Mouse (Mus musculus): ENCODE data around the gene Tesk2. TPM values are rescaled to one million over a fixed set of nuclear protein-coding genes. Genes with fewer than 3 reads are reported as not detected.

Gene Tesk2
- total and polyA plus RNA-seq, 3 experiments: 3.5 to 7.0 (median 5.8) TPM

GRCm38 (mm10) chr4:116685402-116686061 is 35.2 kb upstream of the Tesk2 start, which contains the start of gene Prdx1:
TSS of gene Prdx1 (plus strand) at chr4:116685544.
- Histone ChIP-seq H3K4me1 (ENCODE audit: control insufficient read depth in 1 of 2, insufficient read depth in 2 of 2) (peaks cover 7 to 47% of the 10 kb centered on the region in 2 experiments; a peak in 3 of 4 replicates), H3K36me3 (replicated peaks in 1 of 2; ENCODE audit: control insufficient read depth in 1 of 2, insufficient read depth in 1 of 2, low read length in 1 of 2) (peaks cover 20 to 33% of the 10 kb centered on the region in 2 experiments), H3K27me3 (replicated peaks) (no peaks in the 10 kb centered on the region), H3K9me3 (replicated peaks; ENCODE audit: low read length) (no peaks in the 10 kb centered on the region), H3K4me3 (replicated peaks in 1 of 3; ENCODE audit: low read depth in 2 of 3, low read length in 2 of 3, poor library complexity in 1 of 3) (peak within 1 kb of the TSS; percentile 75 to 85 (median 75)), H3K4me2 (ENCODE audit: insufficient read depth, low read depth, poor library complexity, severe bottlenecking) (peak within 1 kb of the TSS; percentile 95), H3K79me2 (replicated peaks; ENCODE audit: control insufficient read depth, extremely low read depth, insufficient read depth, poor library complexity, severe bottlenecking) (peaks cover 50% of the 10 kb centered on the region), H3K27ac (ENCODE audit: insufficient read depth, low read depth) (peak within 1 kb of the TSS; percentile 89), H3K9ac (ENCODE audit: insufficient read depth, low read depth) (peak within 1 kb of the TSS; percentile 77)
- dilution Hi-C loops (cut with MboI; ENCODE audit: extremely low pct_ligation_motif_present, extremely low pct_unique_long_range_greater_than_20kb, low sequenced_read_pairs) (no loop called here), in situ Hi-C loops (cut with MboI; ENCODE audit: low pct_ligation_motif_present, low pct_unique_long_range_greater_than_20kb, low sequenced_read_pairs) (no loop called here)
- peak; percentile 86 for TF ChIP-seq MAZ (IDR thresholded peaks at IDR 0.05; ENCODE audit: low read depth, low read length)
- TF ChIP-seq ZKSCAN1 (IDR thresholded peaks at IDR 0.05; ENCODE audit: borderline replicate concordance, low read depth, low read length): no peak
- TF ChIP-seq NRF1 (IDR thresholded peaks at IDR 0.05; ENCODE audit: low read depth, low read length): 0 out of 2 replicates have a peak, but pooled peaks have one; percentile 6
- TF ChIP-seq GABPA (IDR thresholded peaks at IDR 0.05; ENCODE audit: insufficient replicate concordance, low read depth, low read length): peak; percentile 39; the same call in 1 of the 2 replicates
- peak; percentile 96 for TF ChIP-seq MAFK (IDR thresholded peaks at IDR 0.05; ENCODE audit: insufficient replicate concordance, low read length)
- TF ChIP-seq ZC3H11A (IDR thresholded peaks at IDR 0.05; ENCODE audit: low read depth, low read length): no peak
- peak; percentile 94 for TF ChIP-seq MAX (IDR thresholded peaks at IDR 0.05; ENCODE audit: low read length)
- TF ChIP-seq POLR2AphosphoS2 (IDR thresholded peaks at IDR 0.05; ENCODE audit: low read depth, low read length): peak; percentile 99
- peak; percentile 46; the same call in 1 of the 2 replicates for TF ChIP-seq RCOR1 (conservative IDR thresholded peaks at IDR 0.05; ENCODE audit: low read depth, low read length)
- no peak; the same call in 1 of the 2 replicates for TF ChIP-seq USF2 (conservative IDR thresholded peaks at IDR 0.05; ENCODE audit: low read depth, low read length)
- TF ChIP-seq POLR2A (IDR thresholded peaks at IDR 0.05; ENCODE audit: low read depth, low read length): peak; percentile 100
- TF ChIP-seq NELFE (IDR thresholded peaks at IDR 0.05; ENCODE audit: low read depth, low read length): peak; percentile 100
- TF ChIP-seq BHLHE40 (IDR thresholded peaks at IDR 0.05; ENCODE audit: low read depth, low read length): peak; percentile 76
- TF ChIP-seq IRF4 (IDR thresholded peaks at IDR 0.05; ENCODE audit: low read depth, low read length): peak; percentile 75; the same call in 1 of the 2 replicates
- no peak for TF ChIP-seq EP300 (IDR thresholded peaks at IDR 0.05; ENCODE audit: low read length)
- 0 out of 2 replicates have a peak, but pooled peaks have one; percentile 65 for TF ChIP-seq KAT2A (IDR thresholded peaks at IDR 0.05; ENCODE audit: insufficient replicate concordance, low read length)
- TF ChIP-seq ETS1 (conservative IDR thresholded peaks at IDR 0.05; ENCODE audit: low read depth, low read length): peak; percentile 52
- peak; percentile 99 for TF ChIP-seq ZMIZ1 (IDR thresholded peaks at IDR 0.05; ENCODE audit: low read depth, low read length)
- peak; percentile 92 for TF ChIP-seq TCF12 (IDR thresholded peaks at IDR 0.05; ENCODE audit: low read depth, low read length)
- peak; percentile 22; the same call in 1 of the 2 replicates for TF ChIP-seq SMC3 (IDR thresholded peaks at IDR 0.05; ENCODE audit: low read depth, low read length)
- TF ChIP-seq RAD21 (IDR thresholded peaks at IDR 0.05; ENCODE audit: low read depth, low read length): peak; percentile 25
- TF ChIP-seq JUND (conservative IDR thresholded peaks at IDR 0.05; ENCODE audit: low read depth, low read length): no peak
- peak; percentile 28 for TF ChIP-seq USF1 (IDR thresholded peaks at IDR 0.05; ENCODE audit: low read depth, low read length)
- peak; percentile 73 for TF ChIP-seq HCFC1 (IDR thresholded peaks at IDR 0.05; ENCODE audit: low read depth, low read length)
- no peak for TF ChIP-seq UBTF (IDR thresholded peaks at IDR 0.05; ENCODE audit: low read depth, low read length)
- no peak for TF ChIP-seq E2F4 (IDR thresholded peaks at IDR 0.05; ENCODE audit: insufficient replicate concordance, low read depth, low read length)
- TF ChIP-seq ZNF384 (IDR thresholded peaks at IDR 0.05; ENCODE audit: low read depth, low read length): no peak
- TF ChIP-seq TBP (conservative IDR thresholded peaks at IDR 0.05; ENCODE audit: low read depth, low read length): peak; percentile 97
- TF ChIP-seq MEF2A (IDR thresholded peaks at IDR 0.05; ENCODE audit: borderline replicate concordance, low read depth, low read length): peak; percentile 23; the same call in 1 of the 2 replicates
- TF ChIP-seq CHD2 (IDR thresholded peaks at IDR 0.05; ENCODE audit: low read length): peak; percentile 99
- TF ChIP-seq JUN (IDR thresholded peaks at IDR 0.05; ENCODE audit: insufficient read depth, low read depth, low read length): no peak
- peak in 1 of 2 experiments; percentile 73; a peak in 2 of 4 replicates for TF ChIP-seq CTCF (conservative IDR thresholded peaks at IDR 0.05 in 1 of 2, IDR thresholded peaks at IDR 0.05 in 1 of 2; ENCODE audit: low read depth in 2 of 2, low read length in 2 of 2)
- peak; percentile 98 for TF ChIP-seq MXI1 (IDR thresholded peaks at IDR 0.05; ENCODE audit: low read depth, low read length)
- TF ChIP-seq PAX5 (IDR thresholded peaks at IDR 0.05; ENCODE audit: low read length): no peak
- TF ChIP-seq ELF1 (IDR thresholded peaks at IDR 0.05; ENCODE audit: low read depth, low read length): peak; percentile 80
- peak; percentile 60; the same call in 1 of the 2 replicates for TF ChIP-seq MYC (IDR thresholded peaks at IDR 0.05; ENCODE audit: low read depth, low read length)
- peak; percentile 95 for TF ChIP-seq SIN3A (IDR thresholded peaks at IDR 0.05; ENCODE audit: low read length)
- TF ChIP-seq CHD1 (IDR thresholded peaks at IDR 0.05; ENCODE audit: low read depth, low read length): no peak
- peak; percentile 92 for DNase-seq (ENCODE audit: extremely low read depth)
